Mouse (Mus musculus): ENCODE measurements around the gene Ifitm1.
A peak's percentile ranks its signal among the peaks of the same experiment; 100 is the strongest.

Ifitm1 gene

DNA sequence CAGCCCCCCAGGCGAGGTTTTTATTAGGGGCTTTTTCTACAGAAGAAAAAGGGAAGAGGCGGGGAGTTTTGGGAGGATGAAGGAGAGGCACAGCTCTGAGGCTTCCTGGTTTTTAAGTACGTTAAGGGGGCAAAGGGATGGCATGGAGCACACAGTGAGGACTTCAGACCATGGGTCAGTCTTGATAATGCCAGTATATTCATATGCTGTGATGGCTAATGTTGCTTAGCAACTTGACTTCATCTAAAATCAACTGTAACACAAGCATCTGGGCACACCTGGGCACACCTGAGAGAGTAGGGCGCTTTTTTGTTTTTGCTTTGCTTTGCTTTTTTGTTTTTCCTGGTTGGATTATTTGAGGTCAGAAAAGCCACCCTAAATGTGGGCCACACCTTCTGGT lies at the start of gene Ifitm1:
TSS of gene Ifitm1 (plus strand) at position 301 of the 400 bp plus-strand sequence.
- DNase-seq (ENCODE audit: low spot score), result no peak

- DNase-seq (ENCODE audit: low spot score), result no peak
These were observed 47.1 kb upstream of the Ifitm1 start for GRCm38 (mm10) chr7:140919911-140920310.

GRCm38 (mm10) chr7:140920418-140921029 lies 46.5 kb upstream of the Ifitm1 start, which contains the start of gene Nlrp6:
Nlrp6 (plus strand) TSS chr7:140920902.
- no peak for DNase-seq (ENCODE audit: low spot score)

GRCm38 (mm10) chr7:140921225-140921975 lies 45.6 kb upstream of the Ifitm1 start:
- DNase-seq (ENCODE audit: low spot score), result no peak

GRCm38 (mm10) chr7:140922398-140923069 lies 44.5 kb upstream of the Ifitm1 start:
- DNase-seq (ENCODE audit: low spot score), result peak; percentile 66

GRCm38 (mm10) chr7:140923070-140923775 lies 43.8 kb upstream of the Ifitm1 start:
- DNase-seq (ENCODE audit: low spot score), result no peak

DNA sequence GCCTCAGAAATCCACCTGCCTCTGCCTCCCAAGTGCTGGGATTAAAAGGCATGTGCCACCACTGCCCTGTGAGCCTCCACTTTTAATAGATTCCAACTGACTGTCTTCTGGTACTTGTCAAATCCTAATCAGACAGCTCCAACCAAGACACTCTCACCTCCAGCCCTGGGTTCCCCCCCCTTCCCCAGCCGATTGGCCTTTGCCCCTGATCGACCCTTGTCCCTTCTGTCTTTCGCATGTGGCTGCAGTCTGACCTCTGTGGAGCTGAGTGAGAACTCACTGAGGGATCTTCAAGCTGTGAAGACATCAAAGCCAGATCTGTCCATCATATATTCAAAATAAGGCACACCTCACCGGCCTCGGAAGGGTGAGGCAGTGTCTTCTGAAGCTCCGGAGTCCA lies 39.8 kb upstream of the Ifitm1 start:
- DNase-seq (ENCODE audit: low spot score), result no peak

- no peak for DNase-seq (ENCODE audit: low spot score)
These were observed 28.6 kb upstream of the Ifitm1 start for GRCm38 (mm10) chr7:140938436-140938835.

DNA sequence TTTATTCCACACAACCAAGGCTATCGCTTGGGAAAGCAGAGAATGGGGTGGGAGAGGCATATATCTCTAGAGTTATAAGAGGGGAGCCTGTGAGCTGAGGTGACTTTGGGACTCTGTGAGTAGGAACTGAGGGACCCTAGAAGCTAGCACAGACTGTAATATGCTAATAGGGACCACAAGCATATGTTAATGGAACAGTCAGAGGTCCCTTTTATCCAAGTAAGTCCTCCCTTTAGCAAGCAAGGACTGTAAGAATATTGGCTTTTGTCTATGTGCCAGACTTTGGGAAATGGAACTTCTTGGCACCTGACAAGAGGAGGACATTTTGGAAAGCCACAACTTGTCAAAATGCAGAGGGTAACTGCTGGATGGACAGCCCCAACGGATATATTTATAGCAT lies 28.1 kb upstream of the Ifitm1 start:
- DNase-seq (ENCODE audit: low spot score), result no peak

GRCm38 (mm10) chr7:140939669-140940171 lies 27.3 kb upstream of the Ifitm1 start:
- peak; percentile 63 for DNase-seq (ENCODE audit: low spot score)

DNA sequence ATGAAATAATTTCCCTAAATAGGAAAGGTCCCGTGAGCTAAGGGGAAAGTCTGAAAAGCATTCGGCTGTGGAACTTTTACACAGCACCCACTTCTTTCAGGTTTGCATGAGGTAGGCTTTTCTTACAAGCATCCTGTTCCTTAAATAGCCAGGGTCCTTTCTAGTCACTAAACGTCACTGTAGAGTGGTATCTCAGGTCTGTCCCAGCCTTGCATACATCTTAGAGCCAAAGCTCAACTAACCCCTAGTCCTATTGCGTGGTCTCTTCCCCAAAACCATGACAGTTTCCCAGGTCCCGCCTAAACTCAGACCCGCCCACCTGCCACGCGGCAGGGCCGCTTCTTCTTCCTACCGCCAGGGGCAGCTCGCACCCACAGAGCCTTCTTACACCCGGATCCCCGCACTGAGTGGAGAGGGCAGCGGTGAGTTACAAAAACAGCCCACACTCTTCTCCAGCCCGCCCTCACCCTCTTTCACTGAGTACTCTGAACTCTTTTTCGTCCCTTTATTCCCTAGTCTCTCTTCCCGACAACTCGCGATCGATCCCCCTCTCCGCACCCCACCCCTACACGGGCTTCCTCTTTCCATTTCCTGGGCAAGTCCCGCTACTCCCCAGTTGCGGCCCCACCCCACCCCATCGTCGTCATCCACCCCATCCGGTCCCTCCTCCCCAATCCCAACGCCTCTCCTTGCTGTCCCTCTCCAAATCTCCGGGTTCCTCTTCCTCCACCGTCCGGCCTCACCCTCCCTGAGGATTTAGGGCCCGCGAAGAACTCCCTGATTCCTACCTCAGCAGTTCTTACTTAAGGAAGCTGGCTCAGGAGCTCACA lies 25.6 kb upstream of the Ifitm1 start, which contains the start of gene Pgghg:
TSS of gene Pgghg (plus strand) at position 170 of the 830 bp plus-strand sequence.
- DNase-seq (ENCODE audit: low spot score), result peak; percentile 88

GRCm38 (mm10) chr7:140942341-140942740 lies 24.7 kb upstream of the Ifitm1 start:
- no peak for DNase-seq (ENCODE audit: low spot score)

- DNase-seq (ENCODE audit: low spot score), result no peak
These were observed 24.2 kb upstream of the Ifitm1 start for GRCm38 (mm10) chr7:140942811-140943210.

DNA sequence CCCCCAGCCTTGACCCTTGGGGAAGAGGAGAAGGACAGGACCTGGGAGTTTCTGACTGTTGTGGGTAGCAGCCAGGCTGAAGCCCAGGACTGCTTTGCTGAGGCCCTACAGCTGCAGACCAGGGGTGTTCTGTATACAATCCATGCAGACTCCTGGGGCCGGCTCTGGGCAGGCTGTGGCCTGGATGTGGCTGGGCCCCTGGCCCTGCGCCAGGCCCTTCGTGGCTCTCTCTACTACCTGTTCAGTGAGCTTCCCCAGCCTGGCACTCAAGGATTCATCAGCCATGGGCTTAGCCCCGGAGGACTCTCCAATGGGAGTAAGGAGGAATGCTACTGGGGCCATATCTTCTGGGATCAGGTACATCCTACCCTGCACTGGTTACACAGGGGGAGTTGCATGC lies 23.7 kb upstream of the Ifitm1 start:
- DNase-seq (ENCODE audit: low spot score), result no peak

DNA sequence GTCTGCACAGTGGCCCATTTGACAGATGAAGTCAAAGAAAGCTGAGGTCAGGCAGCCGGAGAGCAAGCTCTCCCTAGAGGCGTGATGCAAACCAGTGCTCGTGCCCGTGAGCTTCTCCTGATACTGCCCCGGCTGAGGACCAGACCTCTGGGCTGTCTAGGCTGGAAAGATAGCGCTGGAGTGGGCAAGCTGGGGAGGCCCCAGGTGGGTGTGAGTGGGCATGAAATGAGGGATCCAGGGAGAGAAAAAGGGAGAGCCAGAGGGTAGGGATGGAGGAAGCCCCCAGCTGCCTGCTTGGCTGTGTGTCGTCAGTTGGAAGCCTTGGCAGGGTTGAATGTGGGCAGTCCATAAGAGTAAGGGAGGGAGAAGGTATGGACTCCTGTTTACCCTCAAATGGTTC lies 22.8 kb upstream of the Ifitm1 start:
- no peak for DNase-seq (ENCODE audit: low spot score)

GRCm38 (mm10) chr7:140945247-140945646 lies 21.8 kb upstream of the Ifitm1 start:
- DNase-seq (ENCODE audit: low spot score), result no peak

- no peak for DNase-seq (ENCODE audit: low spot score)
These were observed 20.7 kb upstream of the Ifitm1 start for GRCm38 (mm10) chr7:140946311-140946710.

DNA sequence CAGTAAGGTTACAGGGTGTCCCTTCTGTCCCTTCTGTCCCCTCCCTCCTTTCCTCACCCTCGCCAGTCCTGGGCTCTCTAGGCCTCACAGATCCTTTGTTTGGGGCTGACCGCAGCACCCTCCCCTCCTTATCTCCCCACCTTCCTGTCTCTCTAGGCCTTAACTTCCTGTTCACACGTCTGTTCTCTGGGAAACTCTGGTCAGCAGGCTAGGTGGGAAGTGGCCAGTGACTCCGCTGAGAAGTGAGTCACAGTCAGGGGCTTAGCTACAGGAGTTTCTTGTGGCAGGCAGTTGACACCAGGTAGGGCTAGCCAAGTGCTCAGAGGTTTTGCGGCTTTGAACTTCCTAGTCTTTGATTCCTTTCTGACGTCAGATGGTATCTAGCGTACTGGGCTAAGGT lies 20.0 kb upstream of the Ifitm1 start:
- no peak for DNase-seq (ENCODE audit: low spot score)

DNA sequence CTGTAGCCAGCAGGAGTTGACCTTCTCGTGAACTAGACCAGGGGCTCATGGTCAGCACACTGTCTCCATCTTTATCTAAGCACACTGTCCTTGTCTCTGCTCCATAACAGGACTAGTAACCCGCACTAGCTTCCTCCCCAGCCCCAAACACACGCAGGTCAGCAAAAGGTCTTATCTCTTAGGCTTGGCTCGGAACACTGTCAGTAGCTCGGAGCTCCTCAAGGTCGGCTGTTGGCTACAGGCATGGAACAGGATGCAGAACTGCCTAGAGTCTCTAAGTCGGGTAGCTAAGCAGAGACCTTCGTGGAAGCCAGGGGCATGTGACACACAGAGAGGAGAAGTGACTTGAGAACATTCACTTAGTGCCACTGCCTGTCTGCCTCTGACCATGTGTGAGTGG lies 18.9 kb upstream of the Ifitm1 start:
- DNase-seq (ENCODE audit: low spot score), result peak; percentile 59

GRCm38 (mm10) chr7:140949255-140949654 lies 17.8 kb upstream of the Ifitm1 start:
- DNase-seq (ENCODE audit: low spot score), result no peak

DNA sequence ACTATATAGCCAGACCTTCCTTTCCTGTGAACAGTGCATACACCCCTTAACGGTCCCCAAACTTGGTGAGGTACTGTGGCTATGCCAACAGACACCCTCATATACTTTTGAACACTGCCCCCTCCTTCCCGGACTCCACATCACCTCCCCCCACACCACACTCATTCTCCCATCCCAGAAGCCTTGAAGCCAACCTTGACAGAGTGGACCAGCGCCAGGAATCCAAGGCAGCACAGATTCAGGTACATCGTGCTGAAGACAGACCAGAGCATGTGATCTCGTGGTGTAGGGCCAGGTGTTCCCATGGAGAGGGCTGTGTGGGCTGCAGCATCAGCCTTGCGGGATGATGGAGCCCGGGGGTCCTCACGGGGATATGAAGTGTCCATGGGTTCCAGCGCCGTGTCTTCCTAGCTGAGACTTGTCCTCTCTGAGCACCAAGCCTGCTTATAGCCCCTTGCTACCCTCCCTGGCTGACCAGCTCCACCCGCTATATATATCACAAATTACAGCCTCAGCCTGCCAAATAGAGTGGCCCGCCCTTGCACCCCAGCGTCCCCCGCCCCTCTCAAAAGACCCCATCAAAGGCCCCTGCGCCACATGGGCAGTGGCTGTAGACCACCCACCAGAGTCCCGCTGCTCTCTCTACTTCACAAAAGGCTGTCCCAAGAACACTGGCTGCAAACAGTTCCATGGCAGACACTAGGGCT lies 17.0 kb upstream of the Ifitm1 start, which contains the start of gene Ifitm5:
TSS of gene Ifitm5 (minus strand) at position 468 of the 707 bp plus-strand sequence.
- DNase-seq (ENCODE audit: low spot score), result no peak
